Mouse (Mus musculus): ENCODE measurements around the gene Vav3.

GRCm38 (mm10) chr3:109463684-109464083, 123.2 kb downstream of the Vav3 start:
- TF ChIP-seq CTCF (IDR thresholded peaks at IDR 0.05; ENCODE audit: extremely low read depth, insufficient read depth, low read length) (no peak), POLR2A (IDR thresholded peaks at IDR 0.05; ENCODE audit: extremely low read depth, insufficient read depth, low read length) (no peak)

Data from cortical plate, adult 2 months (tissue).